Mouse (Mus musculus) liver, adult 2 months (tissue): ENCODE measurements around the gene Hbq1b. TPM values are rescaled to one million over a fixed set of nuclear protein-coding genes. Genes with fewer than 3 reads are reported as not detected.

Experiments used
- DNase-seq: peaks from one replicate; pipeline ENCODE4 v3.0.0-alpha.2; 2011; ENCODE audit warnings: low read depth, low spot score; ENCODE audit errors: extremely low read depth
- H3K27ac ChIP-seq: fragments of 200-500 bp; replicated peaks from 2 replicates; pipeline ENCODE4 v1.5.1; 2012; ENCODE audit warnings: low read depth, mild to moderate bottlenecking, control low read depth, inconsistent platforms, low read length; ENCODE audit not compliant: insufficient read depth
- H3K27me3 ChIP-seq: fragments of 200-500 bp; 2 replicates; pipeline ENCODE4 v1.6.1; 2012; ENCODE audit warnings: mild to moderate bottlenecking, moderate library complexity, low read length, inconsistent platforms; ENCODE audit not compliant: control insufficient read depth, insufficient read depth
- H3K36me3 ChIP-seq: fragments of 200-500 bp; 2 replicates; pipeline ENCODE4 v1.6.1; 2012; ENCODE audit warnings: low read length, inconsistent platforms; ENCODE audit not compliant: control insufficient read depth, insufficient read depth
- H3K4me1 ChIP-seq: fragments of 200-500 bp; 2 replicates; pipeline ENCODE4 v1.6.1; 2011; ENCODE audit warnings: low read length; ENCODE audit not compliant: control insufficient read depth, insufficient read depth
- H3K4me3 ChIP-seq: fragments of 200-500 bp; 2 replicates; pipeline ENCODE4 v1.5.1; 2011; ENCODE audit warnings: low read depth, mild to moderate bottlenecking, control low read depth, low read length, moderate library complexity; ENCODE audit not compliant: insufficient read depth
- H3K79me2 ChIP-seq: fragments of 200-500 bp; 2 replicates; pipeline ENCODE4 v1.6.1; 2012; ENCODE audit warnings: inconsistent platforms, mild to moderate bottlenecking, low read length, moderate library complexity; ENCODE audit not compliant: control insufficient read depth, insufficient read depth
- H3K9ac ChIP-seq: fragments of 200-500 bp; 2 replicates; pipeline ENCODE4 v1.6.1; 2012; ENCODE audit warnings: low read depth, mild to moderate bottlenecking, control low read depth, inconsistent platforms, low read length
- CTCF ChIP-seq: fragments of 200-500 bp; IDR thresholded peaks from 2 replicates; pipeline ENCODE4 v1.5.1; 2011; ENCODE audit warnings: low read depth, low read length, control low read depth
- POLR2A ChIP-seq: fragments of 200-500 bp; IDR thresholded peaks from 2 replicates; pipeline ENCODE4 v1.6.1; 2011; ENCODE audit warnings: low read length, control low read depth; ENCODE audit not compliant: insufficient read depth; ENCODE audit errors: extremely low read depth
- WGBS: fragments of 180-500 bp; shearing (Covaris S2); methylation state at CpG from one replicate; pipeline ENCODE4 v1.1.7; 2018; 5-methylcytosine and 5-hydroxymethylcytosine counted together
- polyA plus RNA-seq: library from polyadenylated mRNA; depleted of rRNA; stranded (reverse); fragments of >200 nt; gene quantifications from 2 replicates; pipeline ENCODE4 v1.2.3, GENCODE M21; 2012
- total RNA-seq: library from RNA; depleted of rRNA; stranded (reverse); fragments of >200 nt; gene quantifications from 2 replicates; pipeline ENCODE4 v1.2.3, GENCODE M21; 2014

The Hbq1b gene
- total and polyA plus RNA-seq, 2 experiments, result not detected

DNA sequence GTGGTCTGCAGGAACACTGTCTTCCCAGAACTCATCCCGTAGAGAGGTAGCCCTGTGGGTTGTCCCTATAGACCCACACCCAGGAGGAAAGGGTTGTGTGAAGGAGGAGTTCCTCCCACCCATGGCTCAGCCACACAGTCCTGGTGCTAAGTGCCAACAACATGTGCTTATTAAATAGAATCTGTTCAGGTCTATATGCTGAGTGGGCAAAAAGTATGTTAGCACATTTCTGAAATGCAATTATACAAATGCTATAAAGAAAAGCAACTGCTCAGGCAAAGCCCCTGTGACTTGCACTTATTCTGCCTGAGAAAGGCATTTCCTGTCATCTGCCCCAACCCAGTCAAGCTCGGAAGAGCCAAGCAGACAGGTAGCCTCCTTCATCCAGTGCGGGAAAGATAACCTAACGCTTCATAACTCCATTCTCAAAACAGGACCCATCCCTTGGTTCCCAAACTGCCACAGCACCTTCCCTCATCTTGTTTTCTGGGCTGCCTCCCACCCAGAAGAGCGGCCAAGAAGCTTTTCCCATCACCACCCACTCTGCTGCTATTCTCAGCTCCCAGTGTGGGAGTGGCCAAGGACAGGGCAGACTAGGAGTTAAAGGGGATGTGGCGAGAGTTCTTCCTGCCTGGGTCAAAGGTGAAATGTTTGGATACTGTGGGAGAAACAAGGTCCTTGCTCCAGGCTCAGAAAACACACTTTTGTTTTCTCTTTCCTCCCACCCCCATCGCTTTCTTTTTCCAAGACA lies 43.4 kb upstream of the Hbq1b start:
- no peak overlapping the region for H3K4me3 ChIP-seq
- no peak for DNase-seq
- no peak overlapping the region for H3K9ac ChIP-seq
- no peaks in the 10 kb centered on the region for H3K27me3 ChIP-seq
- TF ChIP-seq POLR2A (no peak), CTCF (no peak)
- H3K27ac ChIP-seq, result no peak overlapping the region
- H3K4me1 ChIP-seq, result no peaks in the 10 kb centered on the region
- H3K79me2 ChIP-seq, result no peaks in the 10 kb centered on the region
- WGBS, result 76% methylated on average over 7 of the region's 7 CpGs
- H3K36me3 ChIP-seq, result peaks cover 27% of the 10 kb centered on the region

DNA sequence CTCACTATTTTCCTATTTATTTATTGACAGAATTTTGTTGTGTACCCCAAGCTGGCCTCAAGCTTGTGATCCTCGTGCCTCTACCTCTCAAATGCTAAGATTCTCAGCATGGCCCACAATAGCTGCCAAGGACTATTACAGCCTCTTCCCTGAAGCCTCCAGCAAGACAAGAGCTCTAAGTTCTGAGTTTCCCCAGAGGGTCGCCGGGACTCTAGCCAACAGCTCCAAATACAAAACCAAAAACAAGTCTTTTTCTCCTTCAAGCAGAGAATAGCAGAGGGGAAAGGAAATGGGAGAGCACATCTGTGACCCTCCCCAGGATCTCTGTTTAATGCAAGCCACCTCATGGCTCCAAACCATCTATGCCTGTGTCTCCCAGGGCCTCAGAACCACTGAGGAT lies 42.7 kb upstream of the Hbq1b start:
- H3K27ac ChIP-seq, result no peak overlapping the region
- WGBS, result 80% methylated on average over 3 of the region's 3 CpGs
- no peaks in the 10 kb centered on the region for H3K79me2 ChIP-seq
- no peak for TF ChIP-seq POLR2A
- no peak for TF ChIP-seq CTCF
- peaks cover 30% of the 10 kb centered on the region for H3K36me3 ChIP-seq
- H3K9ac ChIP-seq, result no peak overlapping the region
- H3K27me3 ChIP-seq, result no peaks in the 10 kb centered on the region
- no peaks in the 10 kb centered on the region for H3K4me1 ChIP-seq
- H3K4me3 ChIP-seq, result no peak overlapping the region
- DNase-seq, result no peak

DNA sequence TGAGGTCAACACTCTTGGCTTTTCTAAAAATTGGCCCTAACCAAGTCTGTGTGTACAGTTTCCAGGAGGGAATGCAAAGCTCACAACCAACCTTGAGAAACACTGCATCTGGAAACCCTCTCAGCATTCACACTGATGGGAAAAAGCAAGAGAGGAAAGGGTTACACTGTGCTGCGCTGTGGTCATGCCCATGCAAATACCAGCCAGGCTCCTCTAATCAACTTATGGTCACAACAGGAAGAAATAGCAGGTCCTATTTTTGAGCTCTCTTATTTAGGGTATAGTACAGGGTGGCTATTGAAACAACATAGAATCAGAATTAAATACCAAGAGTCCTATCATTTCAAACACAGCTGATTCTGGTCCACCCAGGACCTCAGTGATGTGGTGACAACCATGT lies 42.1 kb upstream of the Hbq1b start:
- H3K9ac ChIP-seq, result no peak overlapping the region
- H3K36me3 ChIP-seq, result peaks cover 35% of the 10 kb centered on the region
- no peak overlapping the region for H3K27ac ChIP-seq
- TF ChIP-seq CTCF (no peak), POLR2A (no peak)
- H3K4me3 ChIP-seq, result no peak overlapping the region
- WGBS, result 85% methylated on average over 1 of the region's 1 CpGs
- no peaks in the 10 kb centered on the region for H3K27me3 ChIP-seq
- H3K4me1 ChIP-seq, result no peaks in the 10 kb centered on the region
- no peaks in the 10 kb centered on the region for H3K79me2 ChIP-seq
- no peak for DNase-seq

DNA sequence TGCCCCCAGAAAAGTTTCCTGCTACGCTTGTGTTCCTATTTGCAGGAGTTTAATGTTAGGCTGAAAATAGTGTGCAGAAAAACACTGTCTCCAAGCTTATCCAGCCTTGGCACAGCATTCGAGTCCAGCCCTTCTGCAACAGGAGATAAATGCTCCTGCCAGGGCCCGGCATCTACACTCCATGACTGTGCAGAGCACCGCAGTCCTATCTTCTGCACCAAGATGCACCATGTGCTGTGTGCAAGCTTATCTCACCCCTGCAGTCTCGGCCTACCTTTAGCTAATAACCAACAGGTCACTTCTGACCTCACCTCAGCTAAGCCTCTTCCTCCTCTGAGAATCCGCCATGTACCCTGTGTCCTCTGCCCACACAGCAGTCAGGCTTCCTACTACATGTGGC lies 41.2 kb upstream of the Hbq1b start:
- no peaks in the 10 kb centered on the region for H3K4me1 ChIP-seq
- no peak for DNase-seq
- peaks cover 44% of the 10 kb centered on the region for H3K36me3 ChIP-seq
- no peak for TF ChIP-seq POLR2A
- TF ChIP-seq CTCF, result no peak
- no peak overlapping the region for H3K9ac ChIP-seq
- H3K27ac ChIP-seq, result no peak overlapping the region
- H3K27me3 ChIP-seq, result no peaks in the 10 kb centered on the region
- WGBS, result 92% methylated on average over 6 of the region's 6 CpGs
- H3K79me2 ChIP-seq, result no peaks in the 10 kb centered on the region
- H3K4me3 ChIP-seq, result no peak overlapping the region

DNA sequence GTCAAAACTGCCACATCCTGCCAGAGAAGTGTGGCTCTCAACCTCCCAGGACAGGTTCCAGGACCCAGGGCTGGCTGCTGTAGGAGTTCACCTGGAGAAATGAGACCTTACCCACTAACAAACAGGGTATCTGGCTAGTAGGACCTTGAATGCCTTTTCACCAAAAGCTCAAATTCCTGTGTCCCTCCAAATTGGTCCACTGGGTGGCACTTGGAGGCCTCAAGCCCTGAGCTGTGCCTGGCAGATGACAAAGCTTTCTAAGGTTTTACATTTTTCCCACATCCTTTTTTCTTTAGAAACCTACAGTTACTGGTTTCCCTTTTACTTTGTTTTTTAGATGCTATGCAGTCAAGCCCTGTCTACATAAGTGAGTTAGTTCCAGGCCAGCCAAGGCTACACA lies 39.7 kb upstream of the Hbq1b start:
- peaks cover 46% of the 10 kb centered on the region for H3K36me3 ChIP-seq
- TF ChIP-seq POLR2A (no peak), CTCF (no peak)
- no peaks in the 10 kb centered on the region for H3K4me1 ChIP-seq
- H3K79me2 ChIP-seq, result no peaks in the 10 kb centered on the region
- H3K27me3 ChIP-seq, result no peaks in the 10 kb centered on the region
- H3K4me3 ChIP-seq, result no peak overlapping the region
- H3K27ac ChIP-seq, result no peak overlapping the region
- DNase-seq, result no peak
- no peak overlapping the region for H3K9ac ChIP-seq

DNA sequence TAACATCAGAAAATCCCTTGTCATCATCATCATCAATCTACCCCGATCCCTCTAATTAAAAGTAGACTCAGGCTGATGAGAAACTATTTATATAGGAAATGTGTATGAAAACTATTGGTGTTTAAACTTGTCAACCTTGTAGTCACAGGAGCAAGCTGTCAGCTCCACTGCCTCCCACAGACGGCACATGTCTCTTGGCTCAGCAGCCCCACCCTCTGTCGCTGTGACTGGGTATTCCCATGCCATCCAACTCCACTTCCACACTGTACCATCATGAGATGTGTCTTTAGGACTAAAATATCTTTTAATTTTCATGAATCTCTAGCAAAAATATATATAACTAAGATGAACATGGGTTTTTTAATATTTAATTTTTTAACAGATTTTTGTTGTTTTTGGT lies 38.4 kb upstream of the Hbq1b start:
- no peak overlapping the region for H3K4me3 ChIP-seq
- H3K9ac ChIP-seq, result no peak overlapping the region
- peaks cover 55% of the 10 kb centered on the region for H3K36me3 ChIP-seq
- H3K79me2 ChIP-seq, result no peaks in the 10 kb centered on the region
- TF ChIP-seq CTCF, result no peak
- TF ChIP-seq POLR2A, result no peak
- no peaks in the 10 kb centered on the region for H3K27me3 ChIP-seq
- WGBS, result 90% methylated on average over 3 of the region's 3 CpGs
- H3K4me1 ChIP-seq, result no peaks in the 10 kb centered on the region
- no peak overlapping the region for H3K27ac ChIP-seq
- no peak for DNase-seq
